Mouse (Mus musculus) G1E (cell line): ENCODE results near the gene Ppp1r1b. TPM values are rescaled to one million over a fixed set of nuclear protein-coding genes. Genes with fewer than 3 reads are reported as not detected.

ENCODE experiments used
- ATAC-seq: 2 replicates; pipeline ENCODE4 v1.8.0; 2016; ENCODE audit warnings: mild to moderate bottlenecking; ENCODE audit not compliant: insufficient number of reproducible peaks, poor library complexity, low FRiP score, severe bottlenecking; ENCODE audit errors: extremely low read depth
- DNase-seq: peaks from one replicate; pipeline ENCODE4 v3.0.0; 2012; ENCODE audit warnings: low spot score
- H3K27me3 ChIP-seq: 2 replicates; pipeline ENCODE4 v1.6.1; 2012; ENCODE audit warnings: mild to moderate bottlenecking, low read length, inconsistent platforms; ENCODE audit not compliant: insufficient read depth
- H3K36me3 ChIP-seq: replicated peaks from 2 replicates; pipeline ENCODE3; 2012; ENCODE audit warnings: mild to moderate bottlenecking, inconsistent platforms
- H3K4me1 ChIP-seq: 2 replicates; pipeline ENCODE4 v1.6.1; 2012; ENCODE audit warnings: low read depth, low read length, inconsistent platforms, mixed read lengths; ENCODE audit not compliant: insufficient read depth
- H3K4me3 ChIP-seq: 2 replicates; pipeline ENCODE4 v1.5.1; 2012; ENCODE audit warnings: low read depth, mild to moderate bottlenecking, inconsistent platforms, low read length, moderate library complexity, mixed read lengths
- H3K9me3 ChIP-seq: replicated peaks from 2 replicates; pipeline ENCODE4 v1.6.1; 2012; ENCODE audit warnings: inconsistent platforms
- CTCF ChIP-seq: IDR thresholded peaks from 2 replicates; pipeline ENCODE4 v1.5.1; 2012; ENCODE audit warnings: low read depth, low read length, inconsistent platforms, mixed read lengths
- GATA1 ChIP-seq: IDR thresholded peaks from 2 replicates; pipeline ENCODE4 v1.6.1; 2012; ENCODE audit warnings: borderline replicate concordance, low read length, inconsistent platforms, mixed read lengths
- GATA2 ChIP-seq: IDR thresholded peaks from 2 replicates; pipeline ENCODE4 v1.6.1; 2012; ENCODE audit warnings: low read depth, low read length, inconsistent platforms, borderline replicate concordance
- POLR2AphosphoS5 ChIP-seq: IDR thresholded peaks from 2 replicates; pipeline ENCODE4 v1.6.1; 2012; ENCODE audit warnings: low read depth, low read length, inconsistent platforms; ENCODE audit not compliant: insufficient replicate concordance
- TAL1 ChIP-seq: conservative IDR thresholded peaks from 2 replicates; pipeline ENCODE4 v1.6.1; 2012; ENCODE audit warnings: low read depth, low read length, inconsistent platforms, mixed read lengths
- polyA plus RNA-seq: library from polyadenylated mRNA; stranded (reverse); fragments of >175 nt; gene quantifications from 2 replicates; pipeline ENCODE4 v1.2.3, GENCODE M21; 2012
- total RNA-seq, 2 experiments: library from RNA; stranded (forward) in 1 of 2; stranded (reverse) in 1 of 2; fragments of 200-1000 nt in 1 of 2; fragments of >200 nt in 1 of 2; fragmentation: Nextera tagmentation in 1 of 2; gene quantifications; 2 replicates each; pipeline ENCODE4 v1.2.3; 2014 to 2017

The Ppp1r1b gene
- total and polyA plus RNA-seq, 3 experiments, result not detected

- H3K36me3 ChIP-seq, result no peaks in the 10 kb centered on the region
- peaks cover 16% of the 10 kb centered on the region for H3K4me1 ChIP-seq
- TF ChIP-seq GATA2 (no peak), POLR2AphosphoS5 (no peak), GATA1 (no peak), CTCF (no peak), TAL1 (no peak)
- H3K9me3 ChIP-seq, result peaks cover 21% of the 10 kb centered on the region
- ATAC-seq (no peak), DNase-seq (no peak)
- H3K4me3 ChIP-seq, result no peak overlapping the region
- peaks cover 54% of the 10 kb centered on the region for H3K27me3 ChIP-seq
These were observed 17.4 kb upstream of the Ppp1r1b start for GRCm38 (mm10) chr11:98330745-98331204.

GRCm38 (mm10) chr11:98331401-98331800 lies 16.8 kb upstream of the Ppp1r1b start:
- DNase-seq (no peak), ATAC-seq (no peak)
- TF ChIP-seq GATA2, result no peak
- TF ChIP-seq CTCF, result no peak
- no peak for TF ChIP-seq GATA1
- TF ChIP-seq POLR2AphosphoS5, result no peak
- no peak for TF ChIP-seq TAL1
- Histone ChIP-seq H3K36me3 (no peaks in the 10 kb centered on the region), H3K9me3 (peaks cover 21% of the 10 kb centered on the region), H3K4me3 (no peak overlapping the region), H3K27me3 (peaks cover 60% of the 10 kb centered on the region), H3K4me1 (peaks cover 16% of the 10 kb centered on the region)

- ATAC-seq, result no peak
- peaks cover 19% of the 10 kb centered on the region for H3K9me3 ChIP-seq
- peaks cover 62% of the 10 kb centered on the region for H3K27me3 ChIP-seq
- H3K4me1 ChIP-seq, result peaks cover 16% of the 10 kb centered on the region
- H3K4me3 ChIP-seq, result no peak overlapping the region
- TF ChIP-seq GATA2 (no peak), CTCF (no peak), GATA1 (no peak), POLR2AphosphoS5 (no peak), TAL1 (no peak)
- no peak for DNase-seq
- no peaks in the 10 kb centered on the region for H3K36me3 ChIP-seq
These were observed 16.0 kb upstream of the Ppp1r1b start for GRCm38 (mm10) chr11:98332186-98332585.

GRCm38 (mm10) chr11:98332841-98333240 lies 15.4 kb upstream of the Ppp1r1b start:
- no peak for DNase-seq
- no peaks in the 10 kb centered on the region for H3K36me3 ChIP-seq
- H3K4me1 ChIP-seq, result peaks cover 16% of the 10 kb centered on the region
- TF ChIP-seq POLR2AphosphoS5 (no peak), TAL1 (no peak), GATA2 (no peak), GATA1 (no peak), CTCF (no peak)
- no peak overlapping the region for H3K4me3 ChIP-seq
- peaks cover 62% of the 10 kb centered on the region for H3K27me3 ChIP-seq
- no peak for ATAC-seq
- peaks cover 12% of the 10 kb centered on the region for H3K9me3 ChIP-seq

GRCm38 (mm10) chr11:98333263-98333696 lies 14.9 kb upstream of the Ppp1r1b start:
- TF ChIP-seq GATA1, result no peak
- TF ChIP-seq GATA2, result no peak
- no peak for TF ChIP-seq TAL1
- no peak for TF ChIP-seq POLR2AphosphoS5
- no peak for TF ChIP-seq CTCF
- H3K4me3 ChIP-seq, result no peak overlapping the region
- H3K36me3 ChIP-seq, result no peaks in the 10 kb centered on the region
- peaks cover 61% of the 10 kb centered on the region for H3K27me3 ChIP-seq
- no peak for DNase-seq
- peaks cover 8% of the 10 kb centered on the region for H3K9me3 ChIP-seq
- no peak for ATAC-seq
- H3K4me1 ChIP-seq, result peaks cover 16% of the 10 kb centered on the region

GRCm38 (mm10) chr11:98333981-98334741 lies 14.0 kb upstream of the Ppp1r1b start:
- Histone ChIP-seq H3K4me1 (peaks cover 16% of the 10 kb centered on the region), H3K27me3 (peaks cover 63% of the 10 kb centered on the region), H3K9me3 (0 out of 2 replicates have a peak, but pooled peaks cover under 1% of the 10 kb centered on the region), H3K4me3 (no peak overlapping the region), H3K36me3 (no peaks in the 10 kb centered on the region)
- ATAC-seq (no peak), DNase-seq (no peak)
- TF ChIP-seq POLR2AphosphoS5 (no peak), GATA2 (no peak), CTCF (no peak), TAL1 (no peak), GATA1 (no peak)
